Mouse (Mus musculus) liver, adult 2 months (tissue): ENCODE results near the gene Tbpl1.
A peak's percentile ranks its signal among the peaks of the same experiment; 100 is the strongest.

Source experiments
- CTCF ChIP-seq: fragments of 200-500 bp; IDR thresholded peaks from 2 replicates; pipeline ENCODE4 v1.5.1; 2011; ENCODE audit warnings: low read depth, low read length, control low read depth
- POLR2A ChIP-seq: fragments of 200-500 bp; IDR thresholded peaks from 2 replicates; pipeline ENCODE4 v1.6.1; 2011; ENCODE audit warnings: low read length, control low read depth; ENCODE audit not compliant: insufficient read depth; ENCODE audit errors: extremely low read depth

DNA sequence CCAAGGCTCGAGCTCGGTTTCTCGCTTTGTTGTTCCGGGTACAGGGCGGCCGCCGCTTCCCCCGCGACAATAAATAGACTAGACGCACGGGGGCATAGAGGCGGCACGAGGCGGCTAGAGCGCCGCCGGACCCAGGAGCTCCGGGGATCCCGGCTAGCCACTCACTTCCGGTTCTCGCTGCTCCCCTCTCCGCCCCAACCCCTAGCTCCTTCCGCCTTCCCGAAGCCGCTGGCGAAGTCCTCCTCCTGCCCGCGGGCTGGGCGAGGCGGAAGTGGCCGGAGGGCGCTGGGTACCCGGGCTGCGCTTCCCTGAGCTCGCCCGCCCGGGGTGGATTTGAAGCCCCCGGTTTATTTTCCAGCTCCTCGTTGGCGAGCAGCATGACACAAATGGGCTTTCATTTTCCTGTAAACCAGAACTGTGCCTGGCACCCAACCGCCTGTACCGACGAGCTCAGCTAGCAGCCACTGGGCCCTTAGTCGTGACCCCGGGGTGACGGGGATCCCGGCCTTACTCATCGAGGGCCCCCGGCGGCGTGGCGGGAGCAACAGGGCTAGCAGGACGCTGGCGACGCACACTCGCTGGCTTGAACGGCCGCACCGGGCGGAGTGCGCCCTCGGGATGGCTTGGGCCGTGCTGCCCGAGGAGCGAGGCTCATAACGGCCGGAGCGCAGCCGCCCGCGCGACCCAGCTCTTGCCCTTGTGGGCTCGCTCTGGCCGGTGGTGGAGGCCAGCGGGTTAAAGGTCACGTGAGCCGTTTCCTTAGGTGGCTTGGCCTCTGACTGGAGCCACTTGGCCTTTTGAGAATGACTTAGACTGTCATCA is at the start of gene Tbpl1:
- TF ChIP-seq CTCF (no peak), POLR2A (peak; percentile 82)
